Mouse (Mus musculus): ENCODE measurements at regions not wholly inside any gene's neighbourhood (a gene's known extent, or its start where the extent isn't known, plus 50 kb on each side); places are given as distances from the start of the nearest gene placed in this dataset.

- H3K9me3 ChIP-seq (replicated peaks; ENCODE audit: control insufficient read depth, insufficient read depth, low read length, poor library complexity, severe bottlenecking): no peaks in the 10 kb centered on the region
- no peak overlapping the region for H3K9ac ChIP-seq (ENCODE audit: low read depth, poor library complexity, severe bottlenecking)
- H3K27me3 ChIP-seq (ENCODE audit: control insufficient read depth, insufficient read depth, low read length, poor library complexity, severe bottlenecking): no peaks in the 10 kb centered on the region
- no peak overlapping the region for H3K4me3 ChIP-seq (ENCODE audit: low read depth, low read length)
- H3K36me3 ChIP-seq (ENCODE audit: control insufficient read depth, insufficient read depth, low read length, poor library complexity, severe bottlenecking): no peaks in the 10 kb centered on the region
- no peak overlapping the region for H3K27ac ChIP-seq (ENCODE audit: insufficient read depth, low read length)
- TF ChIP-seq EP300 (IDR thresholded peaks at IDR 0.05; ENCODE audit: insufficient read depth, low read depth, low read length) (no peak), CTCF (IDR thresholded peaks at IDR 0.05; ENCODE audit: low read depth, low read length) (no peak)
- H3K4me1 ChIP-seq (ENCODE audit: control insufficient read depth, insufficient read depth, low read length): no peaks in the 10 kb centered on the region
These were observed 186.4 kb downstream of the Rps12 start for GRCm38 (mm10) chr10:23600701-23601100.

DNA sequence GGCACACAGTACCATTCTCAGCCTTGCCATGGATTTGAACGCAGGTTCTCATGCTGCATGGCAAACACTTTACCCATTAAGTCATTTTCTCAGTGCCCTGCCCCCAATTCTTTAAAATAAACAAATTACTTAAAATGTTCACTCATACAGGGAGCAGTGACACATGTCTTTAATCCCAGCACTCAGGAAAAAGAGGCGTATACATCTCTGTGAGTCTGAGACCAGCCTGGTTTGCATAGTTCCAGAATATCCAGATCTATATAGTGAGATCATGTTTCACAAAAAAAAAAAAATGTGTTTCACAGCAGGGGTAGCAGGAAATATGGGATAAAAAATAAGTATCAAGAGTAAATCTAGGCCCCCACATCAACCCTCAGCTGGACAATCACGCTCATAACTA lies 191.5 kb downstream of the Rps12 start:
- no peaks in the 10 kb centered on the region for H3K4me1 ChIP-seq (ENCODE audit: control insufficient read depth, insufficient read depth, low read length)
- H3K36me3 ChIP-seq (ENCODE audit: control insufficient read depth, insufficient read depth, low read length, poor library complexity, severe bottlenecking): no peaks in the 10 kb centered on the region
- H3K9me3 ChIP-seq (replicated peaks; ENCODE audit: control insufficient read depth, insufficient read depth, low read length, poor library complexity, severe bottlenecking): no peaks in the 10 kb centered on the region
- no peak overlapping the region for H3K9ac ChIP-seq (ENCODE audit: low read depth, poor library complexity, severe bottlenecking)
- TF ChIP-seq EP300 (IDR thresholded peaks at IDR 0.05; ENCODE audit: insufficient read depth, low read depth, low read length): no peak
- no peak for TF ChIP-seq CTCF (IDR thresholded peaks at IDR 0.05; ENCODE audit: low read depth, low read length)
- no peak for TF ChIP-seq POLR2A (IDR thresholded peaks at IDR 0.05; ENCODE audit: insufficient read depth, low read length)
- H3K27ac ChIP-seq (ENCODE audit: insufficient read depth, low read length): no peak overlapping the region
- no peak overlapping the region for H3K4me3 ChIP-seq (ENCODE audit: low read depth, low read length)
- no peaks in the 10 kb centered on the region for H3K27me3 ChIP-seq (ENCODE audit: control insufficient read depth, insufficient read depth, low read length, poor library complexity, severe bottlenecking)

DNA sequence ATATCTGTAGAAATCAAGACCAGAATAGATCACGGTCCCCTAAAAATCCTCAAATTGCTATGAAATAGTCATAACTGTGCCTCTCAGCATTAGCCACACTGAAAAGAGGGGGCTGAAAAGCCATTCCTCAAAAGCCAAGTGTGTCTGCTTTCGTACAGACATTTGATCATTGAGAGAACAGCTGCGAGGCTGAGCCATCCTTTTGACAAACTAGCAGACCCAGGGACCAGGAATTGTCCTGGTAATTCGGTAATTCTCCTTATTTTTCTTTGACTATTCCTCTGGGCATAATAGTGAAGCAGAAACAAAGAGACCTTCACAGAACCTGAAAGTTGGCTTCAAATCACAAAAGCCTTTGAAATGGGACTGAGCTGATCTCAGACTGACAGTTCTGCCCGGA lies 206.8 kb downstream of the Rps12 start:
- Histone ChIP-seq H3K9ac (ENCODE audit: low read depth, poor library complexity, severe bottlenecking) (no peak overlapping the region), H3K4me1 (ENCODE audit: control insufficient read depth, insufficient read depth, low read length) (no peaks in the 10 kb centered on the region), H3K27ac (ENCODE audit: insufficient read depth, low read length) (no peak overlapping the region), H3K36me3 (ENCODE audit: control insufficient read depth, insufficient read depth, low read length, poor library complexity, severe bottlenecking) (no peaks in the 10 kb centered on the region), H3K9me3 (replicated peaks; ENCODE audit: control insufficient read depth, insufficient read depth, low read length, poor library complexity, severe bottlenecking) (no peaks in the 10 kb centered on the region), H3K27me3 (ENCODE audit: control insufficient read depth, insufficient read depth, low read length, poor library complexity, severe bottlenecking) (no peaks in the 10 kb centered on the region), H3K4me3 (ENCODE audit: low read depth, low read length) (no peak overlapping the region)
- TF ChIP-seq EP300 (IDR thresholded peaks at IDR 0.05; ENCODE audit: insufficient read depth, low read depth, low read length): no peak
- TF ChIP-seq CTCF (IDR thresholded peaks at IDR 0.05; ENCODE audit: low read depth, low read length): no peak
- TF ChIP-seq POLR2A (IDR thresholded peaks at IDR 0.05; ENCODE audit: insufficient read depth, low read length): no peak

GRCm38 (mm10) chr10:23571013-23571412 lies 216.1 kb downstream of the Rps12 start:
- TF ChIP-seq CTCF (IDR thresholded peaks at IDR 0.05; ENCODE audit: low read depth, low read length): no peak
- TF ChIP-seq POLR2A (IDR thresholded peaks at IDR 0.05; ENCODE audit: insufficient read depth, low read length): no peak
- no peak for TF ChIP-seq EP300 (IDR thresholded peaks at IDR 0.05; ENCODE audit: insufficient read depth, low read depth, low read length)
- Histone ChIP-seq H3K4me3 (ENCODE audit: low read depth, low read length) (no peak overlapping the region), H3K9ac (ENCODE audit: low read depth, poor library complexity, severe bottlenecking) (no peak overlapping the region), H3K27ac (ENCODE audit: insufficient read depth, low read length) (no peak overlapping the region), H3K27me3 (ENCODE audit: control insufficient read depth, insufficient read depth, low read length, poor library complexity, severe bottlenecking) (no peaks in the 10 kb centered on the region), H3K36me3 (ENCODE audit: control insufficient read depth, insufficient read depth, low read length, poor library complexity, severe bottlenecking) (no peaks in the 10 kb centered on the region), H3K9me3 (replicated peaks; ENCODE audit: control insufficient read depth, insufficient read depth, low read length, poor library complexity, severe bottlenecking) (no peaks in the 10 kb centered on the region), H3K4me1 (ENCODE audit: control insufficient read depth, insufficient read depth, low read length) (no peaks in the 10 kb centered on the region)

GRCm38 (mm10) chr10:23569386-23569785 lies 217.7 kb downstream of the Rps12 start:
- no peaks in the 10 kb centered on the region for H3K9me3 ChIP-seq (replicated peaks; ENCODE audit: control insufficient read depth, insufficient read depth, low read length, poor library complexity, severe bottlenecking)
- no peak overlapping the region for H3K4me3 ChIP-seq (ENCODE audit: low read depth, low read length)
- TF ChIP-seq POLR2A (IDR thresholded peaks at IDR 0.05; ENCODE audit: insufficient read depth, low read length): no peak
- no peak for TF ChIP-seq CTCF (IDR thresholded peaks at IDR 0.05; ENCODE audit: low read depth, low read length)
- no peak for TF ChIP-seq EP300 (IDR thresholded peaks at IDR 0.05; ENCODE audit: insufficient read depth, low read depth, low read length)
- no peaks in the 10 kb centered on the region for H3K36me3 ChIP-seq (ENCODE audit: control insufficient read depth, insufficient read depth, low read length, poor library complexity, severe bottlenecking)
- no peaks in the 10 kb centered on the region for H3K27me3 ChIP-seq (ENCODE audit: control insufficient read depth, insufficient read depth, low read length, poor library complexity, severe bottlenecking)
- H3K4me1 ChIP-seq (ENCODE audit: control insufficient read depth, insufficient read depth, low read length): no peaks in the 10 kb centered on the region
- no peak overlapping the region for H3K27ac ChIP-seq (ENCODE audit: insufficient read depth, low read length)
- no peak overlapping the region for H3K9ac ChIP-seq (ENCODE audit: low read depth, poor library complexity, severe bottlenecking)

GRCm38 (mm10) chr10:23562273-23562885 lies 211.8 kb upstream of the Eya4 start:
- TF ChIP-seq EP300 (IDR thresholded peaks at IDR 0.05; ENCODE audit: insufficient read depth, low read depth, low read length) (no peak), CTCF (IDR thresholded peaks at IDR 0.05; ENCODE audit: low read depth, low read length) (no peak), POLR2A (IDR thresholded peaks at IDR 0.05; ENCODE audit: insufficient read depth, low read length) (no peak)
- H3K27me3 ChIP-seq (ENCODE audit: control insufficient read depth, insufficient read depth, low read length, poor library complexity, severe bottlenecking): no peaks in the 10 kb centered on the region
- no peaks in the 10 kb centered on the region for H3K4me1 ChIP-seq (ENCODE audit: control insufficient read depth, insufficient read depth, low read length)
- H3K36me3 ChIP-seq (ENCODE audit: control insufficient read depth, insufficient read depth, low read length, poor library complexity, severe bottlenecking): no peaks in the 10 kb centered on the region
- no peaks in the 10 kb centered on the region for H3K9me3 ChIP-seq (replicated peaks; ENCODE audit: control insufficient read depth, insufficient read depth, low read length, poor library complexity, severe bottlenecking)
- no peak overlapping the region for H3K27ac ChIP-seq (ENCODE audit: insufficient read depth, low read length)
- no peak overlapping the region for H3K9ac ChIP-seq (ENCODE audit: low read depth, poor library complexity, severe bottlenecking)
- no peak overlapping the region for H3K4me3 ChIP-seq (ENCODE audit: low read depth, low read length)

Data from ES-Bruce4 (cell line).